Mouse (Mus musculus): ENCODE data around the gene Ppil4.

Gene Ppil4

GRCm38 (mm10) chr10:7861259-7861936 lies 68.7 kb downstream of the Ppil4 start:
- H3K36me3 ChIP-seq (ENCODE audit: control insufficient read depth, insufficient read depth, low read length, poor library complexity, severe bottlenecking), result peaks cover 43% of the 10 kb centered on the region
- no peaks in the 10 kb centered on the region for H3K27me3 ChIP-seq (ENCODE audit: control insufficient read depth, insufficient read depth, low read length, poor library complexity, severe bottlenecking)
- no peak for DNase-seq (ENCODE audit: low read depth, low spot score)

GRCm38 (mm10) chr10:7861937-7862657 lies 69.4 kb downstream of the Ppil4 start:
- no peak for DNase-seq (ENCODE audit: low read depth, low spot score)
- Histone ChIP-seq H3K36me3 (ENCODE audit: control insufficient read depth, insufficient read depth, low read length, poor library complexity, severe bottlenecking) (peaks cover 44% of the 10 kb centered on the region), H3K27me3 (ENCODE audit: control insufficient read depth, insufficient read depth, low read length, poor library complexity, severe bottlenecking) (no peaks in the 10 kb centered on the region)

- Histone ChIP-seq H3K27me3 (ENCODE audit: control insufficient read depth, insufficient read depth, low read length, poor library complexity, severe bottlenecking) (no peaks in the 10 kb centered on the region), H3K36me3 (ENCODE audit: control insufficient read depth, insufficient read depth, low read length, poor library complexity, severe bottlenecking) (peaks cover 52% of the 10 kb centered on the region)
- DNase-seq (ENCODE audit: low read depth, low spot score), result no peak
These were observed 70.7 kb downstream of the Ppil4 start for GRCm38 (mm10) chr10:7863411-7863810.

- H3K27me3 ChIP-seq (ENCODE audit: control insufficient read depth, insufficient read depth, low read length, poor library complexity, severe bottlenecking), result no peaks in the 10 kb centered on the region
- no peak for DNase-seq (ENCODE audit: low read depth, low spot score)
- H3K36me3 ChIP-seq (ENCODE audit: control insufficient read depth, insufficient read depth, low read length, poor library complexity, severe bottlenecking), result peaks cover 54% of the 10 kb centered on the region
These were observed 71.5 kb downstream of the Ppil4 start for GRCm38 (mm10) chr10:7864184-7864583.

GRCm38 (mm10) chr10:7864806-7865205 lies 72.1 kb downstream of the Ppil4 start:
- DNase-seq (ENCODE audit: low read depth, low spot score), result no peak
- Histone ChIP-seq H3K36me3 (ENCODE audit: control insufficient read depth, insufficient read depth, low read length, poor library complexity, severe bottlenecking) (peaks cover 57% of the 10 kb centered on the region), H3K27me3 (ENCODE audit: control insufficient read depth, insufficient read depth, low read length, poor library complexity, severe bottlenecking) (no peaks in the 10 kb centered on the region)

GRCm38 (mm10) chr10:7866762-7867665 lies 74.3 kb downstream of the Ppil4 start:
- Histone ChIP-seq H3K36me3 (ENCODE audit: control insufficient read depth, insufficient read depth, low read length, poor library complexity, severe bottlenecking) (peaks cover 42% of the 10 kb centered on the region), H3K27me3 (ENCODE audit: control insufficient read depth, insufficient read depth, low read length, poor library complexity, severe bottlenecking) (no peaks in the 10 kb centered on the region)
- DNase-seq (ENCODE audit: low read depth, low spot score), result no peak

GRCm38 (mm10) chr10:7867666-7868030 lies 75.0 kb downstream of the Ppil4 start:
- Histone ChIP-seq H3K27me3 (ENCODE audit: control insufficient read depth, insufficient read depth, low read length, poor library complexity, severe bottlenecking) (no peaks in the 10 kb centered on the region), H3K36me3 (ENCODE audit: control insufficient read depth, insufficient read depth, low read length, poor library complexity, severe bottlenecking) (peaks cover 35% of the 10 kb centered on the region)
- no peak for DNase-seq (ENCODE audit: low read depth, low spot score)

GRCm38 (mm10) chr10:7869746-7870145 lies 77.1 kb downstream of the Ppil4 start:
- H3K36me3 ChIP-seq (ENCODE audit: control insufficient read depth, insufficient read depth, low read length, poor library complexity, severe bottlenecking), result peaks cover 22% of the 10 kb centered on the region

GRCm38 (mm10) chr10:7870571-7871315 lies 78.1 kb downstream of the Ppil4 start:
- peak; percentile 76 for DNase-seq (ENCODE audit: low read depth, low spot score)
- Histone ChIP-seq H3K36me3 (ENCODE audit: control insufficient read depth, insufficient read depth, low read length, poor library complexity, severe bottlenecking) (peaks cover 18% of the 10 kb centered on the region), H3K27me3 (ENCODE audit: control insufficient read depth, insufficient read depth, low read length, poor library complexity, severe bottlenecking) (no peaks in the 10 kb centered on the region)

More at GRCm38 (mm10) chr10:7869746-7870145, 77.1 kb downstream of the Ppil4 start:
- H3K27me3 ChIP-seq (ENCODE audit: control insufficient read depth, insufficient read depth, low read length, poor library complexity, severe bottlenecking), result no peaks in the 10 kb centered on the region
- DNase-seq (ENCODE audit: low read depth, low spot score), result no peak

- Histone ChIP-seq H3K36me3 (ENCODE audit: control insufficient read depth, insufficient read depth, low read length, poor library complexity, severe bottlenecking) (peaks cover 13% of the 10 kb centered on the region), H3K27me3 (ENCODE audit: control insufficient read depth, insufficient read depth, low read length, poor library complexity, severe bottlenecking) (no peaks in the 10 kb centered on the region)
- no peak for DNase-seq (ENCODE audit: low read depth, low spot score)
These were observed 78.8 kb downstream of the Ppil4 start for GRCm38 (mm10) chr10:7871381-7872020.
